Mouse (Mus musculus) erythroblast, adult 5-6 weeks (primary cell): ENCODE results near the gene Ly75. TPM values are rescaled to one million over a fixed set of nuclear protein-coding genes. Genes with fewer than 3 reads are reported as not detected.

Experiments used
- ATAC-seq: replicated peaks from 2 replicates; pipeline ENCODE4 v1.8.0; 2016; ENCODE audit warnings: moderate number of reproducible peaks, mild to moderate bottlenecking, moderate TSS enrichment, inconsistent platforms; ENCODE audit not compliant: poor library complexity, low FRiP score, severe bottlenecking
- total RNA-seq, 2 experiments: library from RNA; stranded (forward) in 1 of 2; stranded (reverse) in 1 of 2; fragments of 150-400 nt in 1 of 2; fragments of 200-764, 138-1000 nt in 1 of 2; gene quantifications; 2 replicates each; pipeline versions ENCODE4 v1.2.3 to v1.2.4; 2015 to 2017; ENCODE audit warnings: low replicate concordance in 2 of 2

Gene Ly75
- total RNA-seq, 2 experiments from 2014 or later = 7.9 to 8.2 TPM

GRCm38 (mm10) chr2:60260621-60261350 is 122.3 kb downstream of the Ly75 start:
- no peak for ATAC-seq

GRCm38 (mm10) chr2:60259186-60259585 is 123.9 kb downstream of the Ly75 start:
- no peak for ATAC-seq

GRCm38 (mm10) chr2:60256751-60257150 is 126.4 kb downstream of the Ly75 start:
- no peak for ATAC-seq

GRCm38 (mm10) chr2:60253506-60253905 is 129.6 kb downstream of the Ly75 start:
- ATAC-seq = no peak

- ATAC-seq = no peak
Observed at GRCm38 (mm10) chr2:60252782-60253181, 130.3 kb downstream of the Ly75 start.

Other genes starting within 250 kb of the Ly75 start
- 59.8 and 90.3 TPM in 2 replicates for gene Baz2b, start 173.5 kb downstream of the Ly75 start, total RNA-seq (2015; ENCODE audit: low replicate concordance)
- 116 and 119 TPM in 2 replicates for gene Baz2b, start 173.5 kb downstream of the Ly75 start, total RNA-seq (2017; ENCODE audit: low replicate concordance)
- 45.1 and 60.7 TPM in 2 replicates for gene March7, start 173.4 kb downstream of the Ly75 start, total RNA-seq (2015; ENCODE audit: low replicate concordance)
- gene March7, start 173.4 kb downstream of the Ly75 start, total RNA-seq (2017; ENCODE audit: low replicate concordance) = 44.2 and 91.0 TPM in 2 replicates
- 5.4 and 14.8 TPM in 2 replicates for gene Cd302, start 98.8 kb downstream of the Ly75 start, total RNA-seq (2015; ENCODE audit: low replicate concordance)
- 1.4 and 2.6 TPM in 2 replicates for gene Cd302, start 98.8 kb downstream of the Ly75 start, total RNA-seq (2017; ENCODE audit: low replicate concordance)
- not detected in 2 replicates for gene Pla2r1, start 170.0 kb upstream of the Ly75 start, total RNA-seq (2015; ENCODE audit: low replicate concordance)
- 0.17 TPM in 1 of 2 replicates, not detected in the other for gene Pla2r1, start 170.0 kb upstream of the Ly75 start, total RNA-seq (2017; ENCODE audit: low replicate concordance)